Mouse (Mus musculus): ENCODE measurements around the gene Cux1.

DNA sequence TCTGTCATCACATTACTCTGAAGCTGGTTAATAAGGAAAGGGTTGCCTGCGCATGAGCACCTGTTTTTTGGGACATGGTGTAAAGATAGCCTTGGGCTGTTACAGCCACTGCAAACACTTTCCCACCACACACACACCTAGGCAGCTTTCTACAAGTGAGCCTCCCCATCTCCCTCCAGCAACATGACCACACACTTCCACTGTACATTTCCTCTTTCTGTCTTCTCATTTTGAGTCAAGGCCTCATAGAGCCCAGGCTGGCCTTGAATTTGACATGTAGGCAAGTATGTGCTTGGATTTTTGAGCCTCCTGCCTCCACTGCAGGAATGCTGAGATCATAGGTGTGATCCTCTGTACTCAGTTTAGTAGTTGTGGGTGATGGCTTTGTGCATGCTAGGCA lies 170.6 kb downstream of the Cux1 start:
- TF ChIP-seq CTCF (IDR thresholded peaks at IDR 0.05; ENCODE audit: control insufficient read depth, insufficient read depth, low read length) (no peak), POLR2A (IDR thresholded peaks at IDR 0.05; ENCODE audit: borderline replicate concordance, control insufficient read depth, low read depth, low read length) (no peak)
